Mouse (Mus musculus) heart, adult 2 months (tissue): ENCODE results near the gene Ptpn12.

Source experiments
- CTCF ChIP-seq: fragments of 200-600 bp; IDR thresholded peaks from 2 replicates; pipeline ENCODE4 v1.8.1; 2022; ENCODE audit warnings: antibody characterized with exemption, mild to moderate bottlenecking, moderate library complexity
- EP300 ChIP-seq: fragments of 200-500 bp; IDR thresholded peaks from 2 replicates; pipeline ENCODE4 v1.6.1; 2011; ENCODE audit warnings: low read depth, low read length, control low read depth; ENCODE audit not compliant: insufficient read depth
- POLR2A ChIP-seq: fragments of 200-500 bp; IDR thresholded peaks from 2 replicates; pipeline ENCODE4 v1.6.1; 2011; ENCODE audit warnings: mild to moderate bottlenecking, low read depth, low read length, control low read depth; ENCODE audit not compliant: insufficient read depth

- no peak for TF ChIP-seq CTCF
- no peak for TF ChIP-seq POLR2A
- no peak for TF ChIP-seq EP300
Observed at GRCm38 (mm10) chr5:20990062-20990809, 65.5 kb downstream of the Ptpn12 start.
